Mouse (Mus musculus) urinary bladder, postnatal 4 days (tissue): Measurements from ENCODE around the gene Olfr455.
A peak's percentile ranks its signal among the peaks of the same experiment; 100 is the strongest.

Source experiments
- DNase-seq, 2 experiments: peaks; one replicate each; pipeline ENCODE4 v3.0.0; 2021 to 2022; ENCODE audit warnings: low spot score in 2 of 2

The Olfr455 gene

GRCm38 (mm10) chr6:42547461-42547860, at the start of gene Olfr455:
Gene Olfr455, minus strand, starts transcription at chr6:42547587.
- no peak for DNase-seq

GRCm38 (mm10) chr6:42593138-42593882, 45.9 kb upstream of the Olfr455 start:
- no peak for DNase-seq

DNA sequence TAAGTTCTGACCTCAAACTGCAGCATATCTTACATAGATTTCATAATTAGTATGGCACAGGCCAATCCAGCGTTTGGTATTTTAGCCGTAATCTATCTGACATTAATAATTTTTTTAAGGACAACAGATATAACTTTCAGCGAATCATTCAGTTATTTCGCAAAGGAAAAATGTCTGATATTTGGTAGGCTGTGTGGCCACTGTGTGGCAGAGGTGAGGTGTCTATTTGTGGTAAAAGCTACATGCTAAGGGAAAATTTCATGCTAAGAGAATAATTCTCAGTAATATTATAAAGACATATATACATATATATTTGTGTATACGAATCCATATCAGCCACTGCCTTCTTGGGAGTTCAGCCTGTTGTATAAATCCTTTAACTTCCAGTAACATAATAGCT, 39.2 kb upstream of the Olfr455 start:
- no peak for DNase-seq

DNA sequence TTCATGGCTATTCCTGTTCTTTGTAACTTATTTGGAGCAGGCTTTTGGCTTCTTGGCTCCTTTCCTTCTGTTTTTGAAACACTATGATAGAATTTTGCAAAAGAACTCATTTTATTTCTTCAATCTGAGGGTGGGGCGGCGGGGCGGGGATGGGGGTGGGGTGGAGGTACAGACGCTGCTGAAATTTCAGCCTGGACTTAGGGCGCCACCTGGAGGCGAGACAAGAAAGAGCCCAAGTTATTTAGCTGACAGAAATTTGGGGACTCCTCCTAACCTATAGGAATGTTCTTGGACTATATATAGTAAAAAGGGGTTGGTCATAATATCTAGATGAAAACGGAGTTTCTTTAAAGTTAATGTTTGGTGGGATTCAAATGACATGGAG, 36.1 kb upstream of the Olfr455 start:
- DNase-seq: peak; percentile 41 to 76

DNA sequence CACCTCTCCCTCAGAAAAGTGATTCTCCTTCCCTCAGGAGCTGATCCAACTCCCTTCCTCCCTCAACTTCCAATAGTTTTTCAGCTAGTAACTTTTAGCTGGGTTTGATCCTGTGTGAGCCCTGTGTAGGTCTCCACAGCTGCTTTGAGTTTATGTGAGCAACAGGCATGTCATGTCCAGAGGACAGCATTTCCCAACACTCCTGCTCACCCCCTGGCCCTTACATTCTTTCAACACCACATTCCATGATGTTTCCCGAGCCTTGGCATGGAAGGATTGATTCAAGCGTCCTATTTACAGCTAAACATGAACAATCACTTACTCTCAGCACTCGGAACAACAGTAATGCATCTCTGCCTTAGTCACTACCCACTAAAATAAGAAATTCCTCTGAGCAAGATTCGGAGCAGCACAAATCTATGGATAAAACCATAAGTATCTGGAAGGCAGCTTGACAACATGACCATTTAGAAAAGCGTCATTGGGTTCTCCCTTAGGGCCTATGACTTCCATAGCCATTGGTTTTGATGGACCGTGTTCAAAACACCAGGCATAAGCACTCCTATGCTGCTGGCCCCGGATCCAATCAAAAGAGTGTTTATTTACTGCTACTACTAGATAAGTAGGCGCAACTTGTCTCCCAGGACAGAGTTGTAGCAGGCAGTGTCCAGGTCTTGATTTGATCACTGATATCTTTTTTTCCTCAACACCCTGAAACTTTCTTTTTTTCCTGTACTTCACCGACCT, 35.5 kb upstream of the Olfr455 start:
- no peak for DNase-seq

- DNase-seq: no peak
These were observed 31.3 kb upstream of the Olfr455 start for GRCm38 (mm10) chr6:42578678-42579077.

- no peak for DNase-seq
These were observed 30.0 kb upstream of the Olfr455 start for GRCm38 (mm10) chr6:42577433-42577832.

GRCm38 (mm10) chr6:42568205-42568604, 20.8 kb upstream of the Olfr455 start:
- no peak for DNase-seq

DNA sequence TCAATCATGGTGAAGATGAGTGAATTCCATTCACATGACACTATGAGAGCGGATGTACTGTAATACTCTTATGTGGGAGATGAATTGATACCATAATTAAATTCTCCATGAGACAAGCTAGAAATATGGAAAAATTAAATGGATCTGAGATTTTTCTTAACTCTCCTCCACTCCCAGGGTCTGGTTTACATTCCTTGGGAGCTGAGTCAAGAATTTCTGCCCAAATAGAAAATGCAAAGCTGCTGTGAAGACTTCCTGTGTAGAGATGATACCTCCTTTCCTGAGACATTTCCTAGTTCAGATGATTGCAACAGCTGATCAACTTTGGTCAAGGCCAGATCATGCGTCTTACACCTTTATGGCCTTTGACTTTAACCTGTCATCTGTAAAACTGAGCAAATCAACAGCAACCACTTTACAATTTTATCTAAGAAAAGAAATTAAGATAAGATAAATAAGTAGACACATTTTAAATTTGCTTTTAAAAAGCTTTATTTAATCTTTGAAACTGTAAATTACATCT, 18.8 kb upstream of the Olfr455 start:
- no peak for DNase-seq

DNA sequence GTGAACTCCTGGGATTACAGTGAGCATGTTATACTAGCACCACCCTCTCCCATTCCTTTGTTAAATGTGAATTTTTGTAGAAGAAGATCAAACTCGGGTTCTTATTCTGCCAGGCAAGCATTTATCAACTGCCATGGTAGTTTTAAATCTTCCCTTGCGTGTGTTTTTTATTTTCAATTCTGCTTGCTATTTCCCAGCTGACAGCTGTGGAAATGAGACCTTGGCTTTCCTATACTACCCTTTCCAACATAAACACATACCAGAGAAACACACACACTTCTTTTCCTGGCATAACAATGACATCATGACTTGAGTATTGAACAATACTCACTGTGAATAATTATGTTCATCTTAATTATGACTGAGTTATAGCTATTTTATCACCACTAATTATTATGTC, 14.9 kb upstream of the Olfr455 start:
- DNase-seq: no peak

GRCm38 (mm10) chr6:42560885-42561284, 13.5 kb upstream of the Olfr455 start:
- no peak for DNase-seq

GRCm38 (mm10) chr6:42558641-42559040, 11.3 kb upstream of the Olfr455 start:
- DNase-seq: no peak

DNA sequence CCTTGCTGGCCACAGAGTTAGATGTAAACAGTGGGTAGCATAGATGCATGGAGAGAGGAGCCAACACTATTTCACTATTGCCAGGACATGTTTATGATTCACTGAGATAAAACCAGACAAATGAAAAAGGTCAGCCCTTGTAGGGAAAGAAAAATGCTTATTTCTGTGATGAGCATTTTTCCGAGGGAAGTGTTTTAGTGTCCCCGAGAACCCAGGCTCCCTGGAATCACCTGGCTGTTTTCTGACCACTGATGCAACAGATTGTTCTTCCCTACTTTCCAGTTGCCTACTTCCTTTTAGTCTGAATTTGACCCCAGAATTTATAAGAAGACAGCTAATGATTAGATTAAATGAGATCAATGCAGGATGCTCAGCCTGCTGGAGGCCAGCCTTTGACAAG, 1.2 kb downstream of the Olfr455 start:
- DNase-seq: no peak

DNA sequence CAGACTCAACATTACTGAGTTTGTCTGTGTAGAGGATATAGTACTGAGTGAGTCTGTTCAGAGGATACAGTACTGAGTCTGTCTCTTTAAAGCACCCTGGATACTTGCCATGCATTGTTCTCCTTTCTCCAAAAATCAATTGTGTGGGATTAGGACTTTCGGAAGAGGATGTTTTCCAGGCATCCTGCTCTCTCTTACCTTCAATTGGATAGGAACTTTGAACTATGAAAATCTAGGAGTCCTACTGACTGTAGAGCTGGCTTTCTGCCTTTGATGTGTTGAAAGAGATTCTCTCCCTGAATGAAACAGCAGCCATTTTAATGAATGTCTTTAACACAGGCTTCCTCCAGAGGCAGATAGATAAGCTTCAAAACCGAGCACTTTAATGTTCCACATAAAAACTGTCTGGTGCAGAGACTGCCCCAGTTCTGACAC, 1.9 kb downstream of the Olfr455 start:
- DNase-seq: no peak

DNA sequence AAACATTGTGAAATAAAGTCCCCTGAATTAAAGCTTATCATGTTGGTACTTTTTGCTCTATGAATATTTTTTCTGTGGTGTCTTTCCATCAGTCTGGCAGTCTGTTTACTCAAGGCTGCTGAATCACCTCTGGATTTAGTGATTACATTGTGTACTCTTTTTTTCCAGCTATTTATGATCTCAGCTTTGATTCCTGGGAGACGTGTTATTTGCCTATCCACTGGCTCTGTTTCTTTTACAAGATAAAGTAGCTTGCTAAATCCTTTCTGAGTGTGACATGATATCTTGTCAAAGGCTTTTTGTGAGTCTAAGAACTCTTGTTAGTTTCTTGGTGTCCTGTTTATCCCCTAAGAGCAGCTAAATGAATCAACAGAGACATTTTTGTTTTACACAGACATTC, 2.5 kb downstream of the Olfr455 start:
- no peak for DNase-seq

GRCm38 (mm10) chr6:42542036-42543031, 5.1 kb downstream of the Olfr455 start:
- DNase-seq: no peak

DNA sequence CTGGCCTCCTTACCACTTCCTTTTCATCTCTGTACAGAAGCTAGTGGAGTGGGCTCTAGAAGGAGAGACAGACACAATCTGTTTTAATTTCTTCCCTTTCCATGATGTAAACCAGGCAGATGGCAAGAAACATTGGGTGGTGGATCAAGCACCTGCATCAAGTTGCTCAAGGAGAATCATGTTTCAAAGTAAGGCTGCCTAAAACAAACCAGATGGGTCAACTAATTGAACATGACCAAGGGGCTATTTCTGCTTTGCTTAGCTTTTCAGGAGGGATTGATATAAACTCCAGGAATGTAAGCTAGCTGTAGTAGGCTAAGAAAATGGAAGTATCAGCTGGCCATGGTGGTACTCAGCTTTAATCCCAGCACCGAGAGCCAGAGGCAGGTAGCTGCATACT, 6.7 kb downstream of the Olfr455 start:
- DNase-seq: no peak

DNA sequence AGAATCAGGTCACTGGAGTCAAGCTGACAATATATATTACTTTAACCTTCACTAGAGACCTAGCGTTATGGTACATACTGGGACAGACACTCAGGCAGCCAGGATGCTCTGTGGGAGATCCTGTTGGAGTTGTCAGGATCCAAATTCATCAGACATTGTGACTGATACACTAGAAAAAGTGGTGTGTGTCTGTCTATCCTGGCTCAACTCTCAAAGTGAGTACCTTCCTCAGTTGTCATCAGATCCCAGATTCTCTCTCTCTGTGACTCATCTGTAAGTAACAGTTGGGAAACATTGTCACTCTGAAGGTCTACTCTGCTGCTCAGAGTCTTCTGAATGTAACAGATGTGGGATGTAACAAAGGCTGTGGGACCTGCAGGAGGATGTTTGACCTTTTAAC, 7.7 kb downstream of the Olfr455 start:
- DNase-seq: no peak

- no peak for DNase-seq
These were observed 33.9 kb downstream of the Olfr455 start for GRCm38 (mm10) chr6:42513461-42513860.

GRCm38 (mm10) chr6:42509311-42509710, 38.1 kb downstream of the Olfr455 start:
- DNase-seq: no peak

GRCm38 (mm10) chr6:42503478-42503877, 43.9 kb downstream of the Olfr455 start:
- no peak for DNase-seq

DNA sequence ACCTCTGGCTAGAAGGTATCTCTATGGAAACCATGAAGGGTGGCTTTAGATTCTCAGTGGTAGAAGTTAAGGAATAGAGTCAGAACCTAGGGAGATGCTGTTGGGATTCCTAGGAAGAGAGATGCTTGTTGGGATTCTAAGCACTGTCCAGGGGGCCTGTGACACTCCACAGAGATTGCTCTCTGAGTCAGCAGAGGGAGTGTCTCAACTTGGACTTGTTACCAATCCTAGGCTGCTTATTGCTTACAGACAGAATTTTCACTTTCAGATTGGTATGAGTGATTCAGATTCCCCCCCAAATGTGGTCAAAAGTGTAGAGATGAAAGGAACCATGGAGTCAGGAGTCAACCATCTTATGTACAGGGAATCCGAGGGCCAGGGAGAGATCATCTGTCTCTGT, 57.7 kb downstream of the Olfr455 start:
- no peak for DNase-seq
